Mouse (Mus musculus): ENCODE measurements around the gene Gm20388.
A peak's percentile ranks its signal among the peaks of the same experiment; 100 is the strongest.

The Gm20388 gene

DNA sequence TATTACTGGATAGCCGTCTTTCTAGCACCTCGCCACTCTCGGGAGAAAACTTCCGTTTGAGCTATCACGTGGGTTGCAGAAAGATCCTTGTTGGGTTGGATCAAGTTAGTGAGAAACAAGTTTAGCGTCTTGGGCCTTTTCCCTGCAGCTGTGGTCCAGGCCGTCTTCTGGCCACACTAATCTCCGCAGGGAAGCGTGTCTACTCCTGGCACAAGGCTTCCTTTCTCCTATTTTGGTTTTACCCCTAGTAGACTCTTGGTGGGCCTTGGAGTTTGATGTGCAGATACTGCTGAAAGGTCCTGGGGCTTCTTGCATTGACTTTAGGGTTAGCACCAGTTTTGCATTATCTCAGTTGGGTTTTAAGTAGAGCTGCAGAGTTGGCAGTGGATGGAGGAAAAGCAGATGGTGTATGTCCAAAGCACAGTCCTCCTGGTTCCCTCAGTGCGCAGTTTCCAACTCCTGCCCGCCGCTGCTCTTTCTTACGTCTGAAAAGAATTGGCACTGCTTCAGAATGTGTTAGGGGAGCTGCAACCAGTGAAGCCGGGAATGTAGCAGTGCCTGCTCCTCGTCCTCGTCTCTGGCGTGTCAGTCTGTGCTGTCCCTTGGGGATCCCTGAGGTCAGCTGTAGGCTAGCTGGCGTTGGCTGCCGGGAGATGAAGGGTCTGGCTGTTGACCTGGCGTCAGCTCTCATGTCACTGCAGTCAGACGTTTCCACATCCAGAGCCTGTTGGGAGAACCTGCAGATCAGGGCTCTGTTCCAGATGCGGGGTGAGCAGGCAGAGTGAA, 2107.6 kb downstream of the Gm20388 start:
- peak; percentile 59 for DNase-seq (ENCODE audit: low spot score)

DNA sequence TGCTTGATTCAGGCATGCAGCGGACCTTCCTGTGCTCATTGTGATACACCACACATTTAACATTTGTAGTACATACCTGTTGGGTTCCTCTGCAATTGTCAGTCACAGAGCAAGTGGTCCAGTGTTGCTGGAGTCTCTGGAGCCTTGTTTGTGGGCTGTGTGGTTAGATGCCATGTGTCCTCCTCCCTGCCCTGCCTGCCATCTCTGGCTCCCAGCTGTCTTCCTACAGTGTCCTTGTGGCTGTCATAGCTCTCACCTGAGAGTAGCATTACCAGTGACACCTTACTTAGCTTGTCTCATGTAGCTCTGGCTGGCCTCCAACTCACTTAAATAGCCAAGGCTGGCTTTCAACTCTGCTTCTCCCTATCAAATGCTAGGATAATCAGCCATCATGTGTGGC, 2108.5 kb downstream of the Gm20388 start:
- DNase-seq (ENCODE audit: low spot score), result no peak

- DNase-seq (ENCODE audit: low spot score), result no peak
Observed at GRCm38 (mm10) chr8:122020050-122020771, 2109.6 kb downstream of the Gm20388 start.

- DNase-seq (ENCODE audit: low spot score), result no peak
Observed at GRCm38 (mm10) chr8:122021725-122022124, 2111.1 kb downstream of the Gm20388 start.

- no peak for DNase-seq (ENCODE audit: low spot score)
Observed at GRCm38 (mm10) chr8:122022274-122022673, 2111.6 kb downstream of the Gm20388 start.

DNA sequence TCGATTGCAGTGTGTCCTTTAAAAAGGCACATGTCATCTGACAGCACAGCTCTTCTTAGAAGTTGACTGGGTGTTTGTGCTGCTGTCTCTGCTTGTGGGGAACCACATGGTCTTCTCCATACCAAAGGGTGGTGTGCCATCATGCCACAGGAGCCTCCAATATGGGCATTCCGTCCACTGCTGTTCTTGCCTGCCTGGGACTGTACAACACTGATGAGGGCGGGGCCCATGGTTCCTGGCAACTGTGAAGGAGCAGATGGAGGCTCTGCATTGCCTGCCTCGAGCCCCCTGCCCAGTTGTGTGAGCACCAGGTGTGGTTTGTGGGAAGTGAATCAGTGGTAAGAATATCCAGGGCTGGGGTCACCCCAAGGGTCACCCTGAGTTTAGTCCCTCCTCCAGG, 2112.1 kb downstream of the Gm20388 start:
- no peak for DNase-seq (ENCODE audit: low spot score)

DNA sequence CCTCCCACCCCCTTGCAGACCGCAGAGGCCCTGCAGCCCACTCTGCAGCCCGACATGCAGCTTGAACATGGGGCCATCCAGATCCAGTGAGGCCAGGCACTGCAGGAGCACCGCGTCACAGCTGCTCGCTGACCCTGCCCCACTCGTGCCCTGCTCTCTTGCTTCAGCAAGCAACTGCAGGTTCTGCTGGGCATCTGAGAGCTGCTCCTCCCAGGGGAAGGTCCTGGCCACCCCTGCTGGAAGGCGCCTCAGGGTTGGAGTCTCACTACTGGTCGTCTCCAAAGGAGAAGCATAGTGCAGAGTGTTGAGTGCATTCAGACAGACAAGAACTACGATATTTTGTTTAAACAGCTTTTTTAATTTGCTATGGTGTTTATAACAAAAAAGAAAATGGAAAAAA, 2114.9 kb downstream of the Gm20388 start:
- DNase-seq (ENCODE audit: low spot score), result no peak

GRCm38 (mm10) chr8:122028116-122028515, 2117.5 kb downstream of the Gm20388 start:
- no peak for DNase-seq (ENCODE audit: low spot score)

- DNase-seq (ENCODE audit: low spot score), result no peak
Observed at GRCm38 (mm10) chr8:122030965-122031364, 2120.3 kb downstream of the Gm20388 start.

GRCm38 (mm10) chr8:122032741-122033140, 2122.1 kb downstream of the Gm20388 start:
- DNase-seq (ENCODE audit: low spot score), result peak; percentile 55

GRCm38 (mm10) chr8:122035543-122035942, 2124.9 kb downstream of the Gm20388 start:
- no peak for DNase-seq (ENCODE audit: low spot score)

DNA sequence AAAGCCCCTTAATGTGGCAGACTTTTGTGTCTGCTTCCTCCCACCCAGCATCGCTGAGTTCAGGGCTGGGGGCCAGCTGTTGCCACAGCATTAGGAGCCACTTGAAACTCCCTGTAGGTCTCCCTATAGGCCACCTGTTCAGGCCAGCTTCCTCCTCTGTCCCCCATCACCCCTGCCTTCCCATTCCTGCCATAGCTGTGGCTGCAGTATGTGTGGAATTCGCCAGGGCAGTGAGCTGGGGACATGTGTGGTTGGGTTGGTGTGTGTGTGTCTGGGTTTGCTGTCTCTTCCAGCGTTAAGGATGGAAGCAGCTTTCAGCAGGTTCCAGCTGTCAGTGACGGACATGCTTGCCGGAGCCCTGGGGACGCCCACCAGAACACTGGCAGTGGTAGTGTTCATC, 2125.7 kb downstream of the Gm20388 start:
- DNase-seq (ENCODE audit: low spot score), result no peak

DNA sequence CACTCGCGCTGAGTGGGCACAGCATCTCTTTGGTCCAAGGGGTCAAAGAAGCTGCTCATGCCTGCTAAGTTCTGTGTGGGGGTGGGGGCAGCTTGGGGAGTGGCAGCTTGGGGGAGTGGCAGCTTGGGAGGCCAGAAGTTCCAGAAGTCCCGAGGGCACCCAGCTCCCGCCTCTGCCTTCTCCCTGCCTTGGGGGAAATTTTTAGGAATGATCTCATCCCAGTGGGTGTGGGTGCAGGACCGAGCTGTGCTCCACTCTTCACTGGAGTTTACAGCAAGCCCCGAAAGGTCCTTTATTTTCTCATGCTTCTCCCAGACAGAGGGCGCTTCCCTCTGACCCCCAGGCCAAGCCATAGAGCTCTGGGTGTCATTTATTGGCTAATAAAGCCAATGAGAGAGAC, 2126.6 kb downstream of the Gm20388 start:
- DNase-seq (ENCODE audit: low spot score), result no peak

GRCm38 (mm10) chr8:122038076-122038475, 2127.4 kb downstream of the Gm20388 start:
- DNase-seq (ENCODE audit: low spot score), result no peak

GRCm38 (mm10) chr8:122039452-122039851, 2128.8 kb downstream of the Gm20388 start:
- DNase-seq (ENCODE audit: low spot score), result no peak

DNA sequence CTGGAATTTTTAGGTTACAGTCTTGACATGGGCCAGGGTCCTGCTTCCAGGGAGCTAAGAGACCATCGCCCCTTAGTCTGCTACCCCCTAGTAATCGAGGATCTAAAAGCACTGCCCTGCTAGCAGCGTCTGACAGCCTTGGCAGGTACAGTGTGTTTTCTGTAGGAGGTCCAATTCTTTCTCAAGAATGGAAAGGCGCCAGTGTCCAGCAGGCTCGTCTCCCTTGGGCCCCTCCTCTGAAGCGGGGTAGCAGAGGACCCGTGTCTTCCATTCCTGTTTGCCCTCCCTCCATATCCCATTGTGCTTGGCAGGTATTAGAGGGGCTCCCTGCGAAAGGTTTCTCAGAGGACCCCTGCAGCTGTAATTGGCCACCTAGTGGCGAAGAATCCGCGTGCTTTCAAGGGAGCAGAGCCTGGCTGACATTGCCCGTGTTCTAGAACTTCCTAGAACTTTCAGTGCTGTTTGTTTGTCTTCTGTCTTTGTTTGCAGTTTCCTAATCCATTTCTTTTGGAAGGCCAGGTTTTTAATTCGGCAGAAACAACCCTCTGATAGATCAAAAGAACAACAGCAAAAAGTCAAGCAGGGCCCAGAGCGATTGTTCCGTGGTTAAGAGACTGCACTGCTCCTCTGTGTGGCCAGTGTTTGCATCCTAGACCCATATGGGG, 2136.7 kb downstream of the Gm20388 start:
- DNase-seq (ENCODE audit: low spot score), result no peak

DNA sequence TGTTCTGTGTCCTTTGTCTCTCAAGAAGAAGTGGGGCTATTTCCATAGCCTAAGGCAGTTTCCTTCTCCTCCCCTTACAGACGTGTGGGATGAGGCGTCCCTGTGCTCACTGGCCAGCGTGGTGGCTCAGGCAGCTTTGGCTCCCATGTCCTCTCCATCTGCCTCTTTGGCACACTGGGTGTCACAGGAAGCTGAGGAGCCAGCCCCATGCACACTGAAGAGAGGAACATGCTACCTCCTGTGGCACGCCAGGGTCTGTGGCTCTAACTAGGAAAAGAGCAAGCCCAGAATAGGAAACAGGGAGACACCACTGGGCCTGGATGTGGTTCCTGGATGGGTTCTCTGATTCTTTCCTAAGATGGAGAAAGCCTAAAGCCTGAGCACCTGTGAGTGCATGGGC, 2138.6 kb downstream of the Gm20388 start:
- no peak for DNase-seq (ENCODE audit: low spot score)

- DNase-seq (ENCODE audit: low spot score), result no peak
Observed at GRCm38 (mm10) chr8:122049923-122050322, 2139.3 kb downstream of the Gm20388 start.

DNA sequence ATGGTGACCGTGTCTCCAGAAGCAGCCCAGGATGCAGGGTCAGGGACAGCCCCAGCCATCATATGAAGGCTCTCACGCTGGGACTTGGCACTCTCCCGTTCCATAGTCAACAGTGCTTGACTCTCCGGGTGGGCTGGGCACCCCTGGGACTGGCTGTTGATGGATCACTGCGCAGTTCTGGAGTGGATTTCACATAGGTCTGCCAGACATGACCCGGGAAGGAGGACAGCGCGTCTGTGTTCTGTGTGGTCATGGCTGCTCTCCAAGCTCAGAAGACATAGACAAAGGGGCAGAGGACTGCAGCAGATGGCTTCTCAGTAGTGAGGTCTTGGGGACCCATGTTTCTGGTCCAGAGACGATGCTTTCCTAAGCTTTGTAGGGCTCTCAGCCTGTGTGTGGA, 2140.0 kb downstream of the Gm20388 start:
- no peak for DNase-seq (ENCODE audit: low spot score)

DNA sequence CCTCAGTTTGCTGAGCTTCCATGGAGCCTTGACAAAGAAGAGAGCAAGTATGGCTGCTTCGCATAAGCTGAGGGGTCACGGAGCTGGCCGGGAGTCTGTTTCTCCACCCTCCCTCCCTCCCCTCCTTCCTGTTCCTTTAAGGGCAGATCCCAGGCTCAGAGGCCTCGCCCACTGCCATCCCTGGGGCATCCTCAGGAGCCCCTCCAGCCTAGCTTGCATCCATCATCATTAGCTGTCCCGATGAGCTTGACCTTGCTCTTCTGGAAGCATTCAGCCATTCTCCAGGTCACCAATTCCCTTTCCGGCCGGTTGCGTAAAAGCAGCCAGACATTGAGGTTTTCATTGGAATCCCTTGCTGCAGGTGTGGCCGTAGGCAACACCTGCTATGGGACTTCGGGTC, 2144.7 kb downstream of the Gm20388 start:
- peak; percentile 70 for DNase-seq (ENCODE audit: low spot score)

DNA sequence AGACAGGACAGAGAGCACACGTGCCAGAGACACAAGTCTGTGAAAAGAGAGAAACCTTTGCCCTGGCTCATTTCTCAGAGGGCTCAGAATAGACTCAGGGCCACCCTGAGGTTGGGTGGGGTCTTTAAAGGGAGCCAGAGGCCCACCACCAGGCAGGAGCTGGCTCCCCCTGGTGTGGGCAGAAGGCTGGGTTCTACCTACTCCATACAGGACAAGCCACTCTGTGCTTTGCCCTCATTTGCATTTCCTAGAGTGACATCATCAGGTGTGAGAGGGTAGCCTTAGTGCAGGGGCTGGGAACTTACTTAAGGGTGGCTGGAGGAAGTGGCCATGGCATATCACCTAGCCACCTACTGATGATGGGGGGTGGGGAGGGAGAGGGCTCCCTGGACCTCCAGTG, 2145.5 kb downstream of the Gm20388 start:
- DNase-seq (ENCODE audit: low spot score), result no peak

- no peak for DNase-seq (ENCODE audit: low spot score)
Observed at GRCm38 (mm10) chr8:122056882-122057281, 2146.2 kb downstream of the Gm20388 start.

DNA sequence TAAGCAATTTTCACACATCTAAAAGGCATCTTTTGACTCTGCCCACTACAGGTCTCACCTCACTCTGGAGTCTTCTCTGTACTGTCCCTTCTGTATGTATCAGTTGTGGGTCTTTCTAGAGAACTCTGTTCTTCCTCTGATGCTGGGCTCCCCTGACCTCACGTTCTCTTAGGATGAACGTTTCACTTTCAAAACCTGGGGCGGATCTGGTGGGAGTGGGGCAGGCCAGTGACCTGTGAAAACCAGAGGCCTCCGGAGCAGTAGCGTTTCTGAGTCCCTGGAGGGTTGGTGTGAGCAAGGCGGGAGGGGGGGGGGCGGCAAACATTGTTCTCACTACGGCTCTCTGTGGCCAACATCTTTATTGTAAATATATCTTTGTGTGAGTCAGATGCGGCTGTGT, 2147.9 kb downstream of the Gm20388 start:
- no peak for DNase-seq (ENCODE audit: low spot score)
